Mouse (Mus musculus): ENCODE data around the gene Crybg3. TPM values are rescaled to one million over a fixed set of nuclear protein-coding genes. Genes with fewer than 3 reads are reported as not detected.
"Not testable (repeated sequence)": the region's sequence is repeated elsewhere in the genome, so short reads cannot be mapped to it uniquely, and the experiment has no call there.

The Crybg3 gene
- polyA plus RNA-seq, 1 experiment from 2014 or later: 2.0 TPM

DNA sequence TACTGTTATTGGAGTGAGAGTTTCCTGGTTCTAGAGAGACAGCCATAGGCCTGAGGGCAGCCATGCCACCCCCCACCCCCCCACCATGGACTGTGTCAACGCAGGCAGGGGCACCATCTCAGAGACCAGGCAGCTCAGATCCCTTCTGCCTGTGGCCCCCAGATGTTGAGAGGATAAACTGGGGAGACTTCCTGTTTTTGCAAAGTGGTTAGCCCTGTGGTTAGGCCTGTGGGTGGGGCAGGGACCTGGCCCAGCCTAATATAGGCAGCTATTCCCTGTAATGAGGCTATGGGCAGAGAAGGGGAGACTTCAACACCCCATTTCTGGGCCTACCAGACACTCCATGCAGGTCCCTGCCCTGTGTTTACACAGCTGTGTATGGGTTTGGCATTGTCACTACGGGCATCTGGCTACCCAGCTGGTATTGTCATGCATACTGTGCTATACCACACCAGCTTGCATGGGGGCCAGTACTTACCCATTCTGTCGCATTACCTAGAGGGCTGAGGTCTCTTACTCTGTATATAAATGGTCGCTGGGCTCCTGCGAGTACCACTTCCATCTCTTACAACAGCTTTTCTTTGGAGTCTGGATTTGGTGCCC lies 141.4 kb downstream of the Crybg3 start:
- not testable (repeated sequence) for H3K4me3 ChIP-seq (replicated peaks; ENCODE audit: low read length); H3K4me2 ChIP-seq (ENCODE audit: low read length); ATAC-seq; H3K27me3 ChIP-seq (replicated peaks; ENCODE audit: control insufficient read depth, insufficient read depth, low read length); H3K9ac ChIP-seq (replicated peaks; ENCODE audit: low read depth, low read length); H3K4me1 ChIP-seq (replicated peaks; ENCODE audit: control insufficient read depth, insufficient read depth, low read length); H3K36me3 ChIP-seq (ENCODE audit: control insufficient read depth, insufficient read depth); H3K27ac ChIP-seq (ENCODE audit: low read length); H3K9me3 ChIP-seq (ENCODE audit: control insufficient read depth, low read length)
- 88% methylated on average over 5 of the region's 5 CpGs for WGBS

DNA sequence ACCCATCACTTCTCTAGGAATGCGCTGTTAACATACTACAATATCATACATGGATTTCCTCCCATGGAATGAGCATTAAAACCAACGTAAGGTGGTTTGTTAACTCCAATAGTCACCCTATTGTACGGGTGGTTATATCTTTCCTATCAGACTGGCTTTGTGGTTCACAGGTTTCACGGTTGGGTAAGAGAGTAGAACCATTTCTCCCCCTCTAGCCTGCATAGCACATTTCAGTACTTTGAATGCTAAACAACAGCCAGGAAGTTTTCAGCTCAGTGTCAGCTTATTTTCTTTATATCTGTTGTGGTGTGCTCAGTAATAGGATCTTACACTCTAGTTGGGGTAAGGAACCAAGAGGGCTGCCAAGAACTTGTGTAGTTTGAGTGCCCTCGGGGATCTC lies 149.0 kb downstream of the Crybg3 start:
- Histone ChIP-seq H3K27ac (ENCODE audit: low read length) (no peak overlapping the region), H3K27me3 (replicated peaks; ENCODE audit: control insufficient read depth, insufficient read depth, low read length) (no peaks in the 10 kb centered on the region), H3K9me3 (ENCODE audit: control insufficient read depth, low read length) (no peaks in the 10 kb centered on the region), H3K4me3 (replicated peaks; ENCODE audit: low read length) (no peak overlapping the region), H3K4me2 (ENCODE audit: low read length) (no peak overlapping the region), H3K36me3 (ENCODE audit: control insufficient read depth, insufficient read depth) (no peaks in the 10 kb centered on the region), H3K9ac (replicated peaks; ENCODE audit: low read depth, low read length) (no peak overlapping the region), H3K4me1 (replicated peaks; ENCODE audit: control insufficient read depth, insufficient read depth, low read length) (no peaks in the 10 kb centered on the region)
- ATAC-seq: no peak
- 92% methylated on average over 5 of the region's 5 CpGs for WGBS

DNA sequence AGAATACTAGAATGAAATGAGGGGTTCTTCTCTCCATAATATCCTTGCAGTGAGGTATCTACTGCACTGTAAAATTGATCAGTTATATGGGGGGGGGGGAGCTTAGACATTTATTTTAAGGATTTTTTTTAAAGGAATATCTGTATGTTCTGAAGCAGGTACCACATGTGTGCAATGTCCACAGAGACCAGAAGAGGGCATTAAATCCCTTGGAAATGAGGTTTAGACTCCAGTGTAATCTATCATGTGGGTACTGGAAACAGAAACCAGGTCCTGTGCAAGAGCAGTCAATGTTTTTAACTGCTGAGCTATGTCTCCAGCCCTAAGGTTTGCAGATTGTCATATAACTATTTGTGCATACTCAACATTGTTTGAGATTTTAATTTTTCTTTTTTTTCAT lies 151.7 kb downstream of the Crybg3 start:
- no peaks in the 10 kb centered on the region for H3K9me3 ChIP-seq (ENCODE audit: control insufficient read depth, low read length)

DNA sequence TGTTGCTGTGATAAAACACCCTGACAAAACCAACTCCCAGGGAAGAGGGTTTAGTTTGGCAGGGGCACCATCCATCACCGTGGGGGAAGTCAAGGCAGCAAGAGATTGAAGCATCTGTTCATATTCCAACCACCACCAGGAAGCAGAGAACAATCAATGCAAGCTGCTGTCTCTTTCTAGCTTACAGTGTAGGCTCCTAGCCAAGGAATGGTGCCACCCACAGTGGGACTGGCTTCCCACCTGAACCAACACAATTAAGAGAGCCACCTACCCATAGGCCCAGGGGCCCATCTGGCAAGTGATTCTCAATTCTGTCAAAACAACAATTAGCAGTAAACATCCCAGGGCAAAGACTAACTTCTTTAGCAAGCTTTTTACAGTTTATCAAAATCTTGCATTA lies 152.6 kb downstream of the Crybg3 start:
- Histone ChIP-seq H3K9me3 (ENCODE audit: control insufficient read depth, low read length) (no peaks in the 10 kb centered on the region), H3K4me2 (ENCODE audit: low read length) (no peak overlapping the region), H3K4me3 (replicated peaks; ENCODE audit: low read length) (no peak overlapping the region), H3K36me3 (ENCODE audit: control insufficient read depth, insufficient read depth) (no peaks in the 10 kb centered on the region), H3K9ac (replicated peaks; ENCODE audit: low read depth, low read length) (no peak overlapping the region), H3K27me3 (replicated peaks; ENCODE audit: control insufficient read depth, insufficient read depth, low read length) (no peaks in the 10 kb centered on the region), H3K27ac (ENCODE audit: low read length) (no peak overlapping the region), H3K4me1 (replicated peaks; ENCODE audit: control insufficient read depth, insufficient read depth, low read length) (no peaks in the 10 kb centered on the region)
- 0 out of 2 replicates have a peak, but pooled peaks have one; percentile 36 for ATAC-seq
- 72% methylated on average over 1 of the region's 1 CpGs for WGBS

More for the DNA sequence above, 151.7 kb downstream of the Crybg3 start:
- H3K4me3 ChIP-seq (replicated peaks; ENCODE audit: low read length): no peak overlapping the region
- H3K27ac ChIP-seq (ENCODE audit: low read length): no peak overlapping the region
- no peak overlapping the region for H3K9ac ChIP-seq (replicated peaks; ENCODE audit: low read depth, low read length)
- no peaks in the 10 kb centered on the region for H3K36me3 ChIP-seq (ENCODE audit: control insufficient read depth, insufficient read depth)
- ATAC-seq: no peak
- no peaks in the 10 kb centered on the region for H3K27me3 ChIP-seq (replicated peaks; ENCODE audit: control insufficient read depth, insufficient read depth, low read length)
- H3K4me2 ChIP-seq (ENCODE audit: low read length): no peak overlapping the region
- no peaks in the 10 kb centered on the region for H3K4me1 ChIP-seq (replicated peaks; ENCODE audit: control insufficient read depth, insufficient read depth, low read length)

DNA sequence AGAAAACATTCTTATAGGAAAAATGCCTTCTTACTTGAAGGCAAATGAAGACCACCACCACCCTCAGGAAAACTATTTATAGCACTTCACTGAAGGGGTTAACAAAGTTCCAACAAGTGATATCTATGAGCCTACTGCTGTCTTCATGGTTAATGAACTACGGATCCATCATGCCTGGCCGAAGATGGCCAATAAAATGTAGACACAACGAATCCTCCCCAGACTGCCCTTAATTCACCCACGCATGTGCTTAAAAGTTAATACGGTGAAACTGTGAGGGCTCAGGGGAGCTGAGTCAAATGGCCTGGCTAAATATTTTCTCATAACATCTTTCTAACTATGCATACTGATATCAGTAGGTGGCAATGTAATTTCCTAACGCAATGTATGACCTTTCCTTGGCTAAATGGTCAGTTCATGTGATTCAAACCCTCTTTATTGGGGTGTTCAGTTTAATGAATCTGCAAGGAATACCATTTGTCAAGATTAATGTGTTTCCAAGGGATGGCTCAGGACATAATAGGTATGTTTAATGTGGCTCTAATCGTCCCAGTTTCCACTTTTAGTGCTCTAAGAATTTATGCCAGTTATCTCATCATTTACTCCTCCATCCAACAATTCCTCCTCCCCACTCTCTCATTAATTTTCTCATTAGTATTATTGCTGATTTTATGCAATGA lies 155.8 kb downstream of the Crybg3 start:
- H3K36me3 ChIP-seq (ENCODE audit: control insufficient read depth, insufficient read depth): no peaks in the 10 kb centered on the region
- no peaks in the 10 kb centered on the region for H3K4me1 ChIP-seq (replicated peaks; ENCODE audit: control insufficient read depth, insufficient read depth, low read length)
- WGBS: 91% methylated on average over 7 of the region's 7 CpGs
- no peak overlapping the region for H3K4me2 ChIP-seq (ENCODE audit: low read length)
- H3K27me3 ChIP-seq (replicated peaks; ENCODE audit: control insufficient read depth, insufficient read depth, low read length): no peaks in the 10 kb centered on the region
- no peak overlapping the region for H3K4me3 ChIP-seq (replicated peaks; ENCODE audit: low read length)
- no peak overlapping the region for H3K9ac ChIP-seq (replicated peaks; ENCODE audit: low read depth, low read length)
- H3K27ac ChIP-seq (ENCODE audit: low read length): no peak overlapping the region
- no peak for ATAC-seq
- no peaks in the 10 kb centered on the region for H3K9me3 ChIP-seq (ENCODE audit: control insufficient read depth, low read length)

Other genes starting within 250 kb of the Crybg3 start
- gene Olfr209, start 237.0 kb downstream of the Crybg3 start, polyA plus RNA-seq (2015; fragmentation: Nextera tagmentation; extraction: Ambion mirVana): not detected in 2 replicates
- not detected in 2 replicates for gene Gabrr3, start 193.6 kb downstream of the Crybg3 start, polyA plus RNA-seq (2015; fragmentation: Nextera tagmentation; extraction: Ambion mirVana)
- gene Riox2, start 129.2 kb downstream of the Crybg3 start, polyA plus RNA-seq (2015; fragmentation: Nextera tagmentation; extraction: Ambion mirVana): 12.5 and 14.7 TPM in 2 replicates
- gene Arl6, start 38.4 kb upstream of the Crybg3 start, polyA plus RNA-seq (2015; fragmentation: Nextera tagmentation; extraction: Ambion mirVana): 48.2 and 49.6 TPM in 2 replicates